Mouse (Mus musculus) kidney, postnatal 0 days (tissue): ENCODE data around the gene Ttc24. TPM values are rescaled to one million over a fixed set of nuclear protein-coding genes. Genes with fewer than 3 reads are reported as not detected.

Experiments used
- ATAC-seq: fragments of 200-750 bp; cut with Nextera tagmentation; replicated peaks from 2 replicates; pipeline ENCODE4 v1.8.0; 2017; ENCODE audit warnings: low read depth, moderate number of reproducible peaks, moderate TSS enrichment, moderate library complexity; ENCODE audit not compliant: low FRiP score
- DNase-seq: peaks from one replicate; pipeline ENCODE4 v3.0.0-alpha.2; 2016; ENCODE audit warnings: low spot score
- H3K27ac ChIP-seq: fragments of 300-500 bp; sonication (generic); 2 replicates; pipeline ENCODE4 v1.5.1; 2014; ENCODE audit warnings: mild to moderate bottlenecking
- H3K27me3 ChIP-seq: fragments of 300-500 bp; sonication (generic); 2 replicates; pipeline ENCODE4 v1.6.1; 2014; ENCODE audit warnings: low read length, mixed read lengths; ENCODE audit not compliant: insufficient read depth
- H3K36me3 ChIP-seq: fragments of 300-500 bp; sonication (generic); 2 replicates; pipeline ENCODE4 v1.6.1; 2014; ENCODE audit warnings: low read length, mixed read lengths; ENCODE audit not compliant: insufficient read depth
- H3K4me1 ChIP-seq: fragments of 300-500 bp; sonication (generic); replicated peaks from 2 replicates; pipeline ENCODE4 v1.6.1; 2014; ENCODE audit warnings: antibody characterized with exemption, low read length, mixed read lengths; ENCODE audit not compliant: insufficient read depth
- H3K4me2 ChIP-seq: fragments of 300-500 bp; sonication (generic); 2 replicates; pipeline ENCODE4 v1.6.1; 2014; ENCODE audit warnings: mild to moderate bottlenecking, low read length, moderate library complexity, mixed read lengths
- H3K4me3 ChIP-seq: fragments of 300-500 bp; sonication (generic); replicated peaks from 2 replicates; pipeline ENCODE4 v1.5.1; 2014; ENCODE audit warnings: low read depth, low read length
- H3K9ac ChIP-seq: fragments of 300-500 bp; sonication (generic); 2 replicates; pipeline ENCODE4 v1.6.1; 2014; ENCODE audit warnings: low read depth, low read length
- H3K9me3 ChIP-seq: fragments of 300-500 bp; sonication (generic); replicated peaks from 2 replicates; pipeline ENCODE4 v1.6.1; 2016; ENCODE audit warnings: low read length, inconsistent platforms, mixed read lengths
- CTCF ChIP-seq: IDR thresholded peaks from 2 replicates; pipeline ENCODE4 v1.5.1; 2016; ENCODE audit warnings: antibody characterized with exemption, low read depth, mild to moderate bottlenecking, moderate library complexity
- WGBS: fragments of 180-500 bp; shearing (Covaris S2); extraction: QIAGEN DNeasy Blood & Tissue Kit; methylation state at CpG from one replicate; pipeline ENCODE4 v1.1.7; 2014; 5-methylcytosine and 5-hydroxymethylcytosine counted together
- polyA plus RNA-seq: library from polyadenylated mRNA; unstranded; fragments of >200 nt; fragmentation: Nextera tagmentation; extraction: Ambion mirVana; gene quantifications from 2 replicates; pipeline ENCODE4 v1.2.1, GENCODE M21; 2015

Gene Ttc24
- not detected in 2 replicates for polyA plus RNA-seq

DNA sequence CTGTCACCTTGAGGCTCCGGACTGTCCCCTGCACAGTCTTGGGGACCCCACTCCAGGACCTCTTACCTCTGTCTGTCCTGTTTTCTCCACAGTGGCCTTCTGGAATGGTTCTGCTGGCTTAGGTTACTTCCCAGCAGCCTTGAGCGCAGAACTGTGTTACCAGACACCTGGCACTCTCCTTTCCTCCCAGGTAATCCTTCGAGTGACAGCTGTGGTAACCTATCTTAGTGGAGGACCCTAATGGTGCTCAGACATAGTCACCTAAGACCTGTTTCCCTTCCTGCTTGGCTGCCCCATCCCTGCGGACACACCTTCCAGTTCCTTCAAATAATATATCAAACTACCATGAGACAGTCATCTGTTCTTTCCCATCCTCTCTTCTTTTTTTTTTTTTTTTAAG lies at the start of gene Ttc24:
Ttc24 (minus strand) TSS at position 101 of the 400 bp plus-strand sequence.
- no peaks in the 10 kb centered on the region for H3K9me3 ChIP-seq
- H3K4me3 ChIP-seq = no peak within 1 kb of the TSS
- ATAC-seq = no peak
- no peak for TF ChIP-seq CTCF
- no peaks in the 10 kb centered on the region for H3K27me3 ChIP-seq
- H3K9ac ChIP-seq = no peak within 1 kb of the TSS
- peaks cover 6% of the 10 kb centered on the region; the same call in 1 of the 2 replicates for H3K4me1 ChIP-seq
- 65% methylated on average over 4 of the region's 4 CpGs for WGBS
- H3K36me3 ChIP-seq = no peaks in the 10 kb centered on the region
- no peak within 1 kb of the TSS for H3K27ac ChIP-seq
- H3K4me2 ChIP-seq = no peak within 1 kb of the TSS
- DNase-seq = no peak

DNA sequence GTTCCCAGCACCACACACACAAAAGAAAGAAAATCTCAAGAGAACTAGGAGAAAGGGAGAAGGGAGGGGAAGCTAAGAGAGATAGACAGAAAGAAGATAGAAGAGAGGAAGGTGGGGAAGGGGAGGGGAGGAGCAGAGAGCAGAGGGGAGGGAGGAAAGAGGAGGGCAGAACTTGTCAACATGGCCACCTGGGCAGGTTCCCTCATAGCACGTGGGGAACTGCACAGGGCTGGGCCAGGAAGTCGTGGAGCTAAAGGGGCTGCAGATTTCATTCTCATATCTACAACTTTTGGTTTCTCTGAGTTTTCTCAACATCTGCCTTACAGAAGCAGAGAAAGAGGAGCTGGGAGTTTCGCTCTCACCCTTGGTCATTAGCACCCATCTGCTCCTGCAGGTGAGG lies 49.5 kb upstream of the Ttc24 start:
- WGBS = 70% methylated on average over 3 of the region's 3 CpGs

DNA sequence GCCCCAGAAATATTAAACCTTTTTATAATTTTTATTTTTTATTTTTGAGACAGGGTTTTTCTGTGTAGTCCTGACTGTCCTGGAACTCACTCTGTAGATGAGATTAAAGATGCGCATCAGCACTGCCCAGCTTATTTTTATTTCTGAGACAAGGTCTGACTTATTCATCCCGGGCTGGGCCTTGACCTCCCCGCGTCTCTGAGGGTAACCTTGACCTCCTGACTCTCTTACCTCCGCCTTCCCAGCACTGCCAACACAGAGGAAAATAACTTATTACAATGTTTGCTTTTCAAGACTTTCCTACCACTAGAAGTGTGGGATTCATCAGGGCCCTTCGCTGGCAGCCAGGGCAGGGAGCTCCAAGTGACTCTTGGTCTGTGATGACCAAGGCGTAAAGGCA lies 48.1 kb upstream of the Ttc24 start:
- Histone ChIP-seq H3K4me3 (no peak overlapping the region), H3K36me3 (no peaks in the 10 kb centered on the region), H3K9me3 (no peaks in the 10 kb centered on the region), H3K27me3 (no peaks in the 10 kb centered on the region), H3K4me1 (no peaks in the 10 kb centered on the region), H3K9ac (no peak overlapping the region), H3K27ac (no peak overlapping the region), H3K4me2 (no peak overlapping the region)
- 62% methylated on average over 7 of the region's 7 CpGs for WGBS
- DNase-seq = no peak
- no peak for ATAC-seq
- TF ChIP-seq CTCF = no peak

More for the DNA sequence above, 49.5 kb upstream of the Ttc24 start:
- Histone ChIP-seq H3K4me3 (no peak overlapping the region), H3K9me3 (no peaks in the 10 kb centered on the region), H3K4me1 (no peaks in the 10 kb centered on the region), H3K36me3 (no peaks in the 10 kb centered on the region), H3K4me2 (no peak overlapping the region), H3K27me3 (no peaks in the 10 kb centered on the region), H3K27ac (no peak overlapping the region), H3K9ac (no peak overlapping the region)
- TF ChIP-seq CTCF = no peak
- ATAC-seq (no peak), DNase-seq (no peak)

DNA sequence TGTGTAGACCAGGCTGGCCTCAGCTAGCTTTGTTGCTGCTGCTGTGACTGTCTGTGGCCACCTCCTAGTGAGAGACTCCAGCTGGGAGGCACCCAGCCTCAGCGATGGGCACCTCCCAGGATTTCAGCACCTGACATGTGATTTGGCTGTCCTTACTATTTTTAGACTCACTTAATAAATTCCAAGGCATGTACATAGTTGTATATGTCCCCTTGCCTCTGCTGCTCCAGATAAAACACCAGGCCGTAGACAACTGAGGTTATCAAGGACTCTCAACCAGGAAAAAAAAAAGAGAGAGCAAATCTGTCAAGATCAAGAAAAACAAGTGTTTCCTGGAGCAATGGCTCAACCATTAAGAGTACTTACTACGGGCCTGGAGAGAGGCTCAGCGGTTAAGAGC lies 47.1 kb upstream of the Ttc24 start:
- no peaks in the 10 kb centered on the region for H3K9me3 ChIP-seq
- DNase-seq (no peak), ATAC-seq (no peak)
- no peaks in the 10 kb centered on the region for H3K27me3 ChIP-seq
- no peak overlapping the region for H3K4me3 ChIP-seq
- 50% methylated on average over 4 of the region's 4 CpGs for WGBS
- H3K9ac ChIP-seq = no peak overlapping the region
- no peaks in the 10 kb centered on the region for H3K4me1 ChIP-seq
- H3K36me3 ChIP-seq = no peaks in the 10 kb centered on the region
- no peak overlapping the region for H3K4me2 ChIP-seq
- TF ChIP-seq CTCF = no peak
- H3K27ac ChIP-seq = no peak overlapping the region

DNA sequence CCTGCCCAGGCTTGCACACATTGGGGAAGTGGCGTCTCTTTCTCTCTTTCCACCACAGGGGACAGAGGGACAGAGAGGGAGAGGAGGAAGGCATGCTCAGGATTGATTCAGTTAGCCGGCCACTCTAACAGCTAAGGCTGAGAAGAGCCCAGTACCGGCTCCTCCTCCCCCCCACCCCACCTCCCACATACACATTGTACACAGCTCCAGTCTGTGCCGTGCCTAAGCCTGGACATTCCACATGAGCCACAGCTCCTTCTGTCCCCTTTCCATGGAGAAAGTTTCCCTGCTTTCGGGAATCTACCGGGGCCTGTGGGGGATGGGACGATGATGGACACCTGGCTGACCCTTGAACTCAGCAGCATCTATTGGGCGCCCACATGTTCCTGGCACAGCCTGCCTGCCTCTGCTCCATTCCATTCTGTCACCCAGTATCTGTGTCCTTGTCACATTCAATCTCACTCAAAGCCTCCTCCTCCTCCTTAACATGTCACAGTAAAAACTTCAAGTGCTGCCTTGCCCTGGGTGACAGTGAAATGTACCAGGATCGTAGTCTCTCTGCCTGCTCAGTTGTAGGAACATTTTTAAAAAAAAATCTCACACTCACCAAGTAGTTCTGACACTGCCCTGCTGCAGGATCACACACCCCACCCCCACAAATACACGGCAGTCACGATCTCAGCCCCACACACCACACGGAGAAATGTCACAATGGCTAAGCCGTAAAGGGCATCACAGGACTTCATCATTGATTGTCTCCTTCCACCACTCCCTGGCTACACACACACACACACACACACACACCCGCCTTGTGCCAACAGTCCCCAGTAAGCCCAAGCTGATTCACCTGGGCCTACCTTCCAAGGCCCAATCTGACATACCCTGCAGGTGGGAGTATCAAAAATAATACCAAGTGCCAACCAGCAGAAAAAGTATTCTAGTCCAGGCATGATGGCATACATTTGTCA lies 43.3 kb upstream of the Ttc24 start:
- no peak overlapping the region for H3K4me2 ChIP-seq
- 53% methylated on average over 14 of the region's 14 CpGs for WGBS
- H3K27me3 ChIP-seq = no peaks in the 10 kb centered on the region
- ATAC-seq (no peak), DNase-seq (no peak)
- H3K9me3 ChIP-seq = no peaks in the 10 kb centered on the region
- no peak overlapping the region for H3K9ac ChIP-seq
- H3K4me3 ChIP-seq = no peak overlapping the region
- H3K4me1 ChIP-seq = no peaks in the 10 kb centered on the region
- no peak overlapping the region for H3K27ac ChIP-seq
- no peak for TF ChIP-seq CTCF
- H3K36me3 ChIP-seq = 0 out of 2 replicates have a peak, but pooled peaks cover 5% of the 10 kb centered on the region

DNA sequence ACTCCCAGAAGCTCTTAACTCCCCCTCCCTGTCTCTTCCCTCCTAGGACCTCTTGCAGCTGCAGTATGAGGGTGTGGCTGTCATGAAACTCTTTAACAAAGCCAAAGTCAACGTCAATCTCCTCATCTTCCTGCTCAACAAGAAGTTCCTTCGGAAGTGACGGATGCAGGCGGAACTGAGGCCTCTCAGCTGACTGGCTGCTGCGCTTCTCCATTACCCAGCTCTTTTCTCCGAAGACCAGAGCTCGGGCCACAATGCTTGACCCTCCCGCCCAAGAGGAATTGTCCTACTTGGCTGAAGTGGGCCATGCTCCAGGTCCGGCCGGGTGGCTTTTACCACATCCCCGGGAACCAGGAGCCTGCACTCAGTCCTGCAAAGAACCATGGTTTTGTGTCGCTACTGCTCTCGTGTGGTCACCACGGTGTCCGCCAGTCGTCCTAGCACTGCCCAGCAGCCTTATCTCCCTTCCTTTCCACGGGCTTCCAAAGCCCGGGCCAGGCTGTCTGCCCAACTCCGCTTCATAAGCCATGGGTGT lies 42.1 kb upstream of the Ttc24 start:
- Histone ChIP-seq H3K27me3 (no peaks in the 10 kb centered on the region), H3K9ac (no peak overlapping the region), H3K4me1 (no peaks in the 10 kb centered on the region), H3K4me3 (no peak overlapping the region), H3K9me3 (no peaks in the 10 kb centered on the region), H3K27ac (no peak overlapping the region), H3K4me2 (no peak overlapping the region), H3K36me3 (peaks cover 12% of the 10 kb centered on the region; the same call in 1 of the 2 replicates)
- no peak for DNase-seq
- no peak for ATAC-seq
- no peak for TF ChIP-seq CTCF
- 85% methylated on average over 19 of the region's 19 CpGs for WGBS
